Mouse (Mus musculus): ENCODE data around the gene 2010003K11Rik. TPM values are rescaled to one million over a fixed set of nuclear protein-coding genes. Genes with fewer than 3 reads are reported as not detected.

The 2010003K11Rik gene
- not detected in 2 replicates for polyA plus RNA-seq (2021; fragmentation: Nextera tagmentation)
- long read RNA-seq, experiment 1 = 0 reads
- long read RNA-seq, experiment 2 = 0 reads

DNA sequence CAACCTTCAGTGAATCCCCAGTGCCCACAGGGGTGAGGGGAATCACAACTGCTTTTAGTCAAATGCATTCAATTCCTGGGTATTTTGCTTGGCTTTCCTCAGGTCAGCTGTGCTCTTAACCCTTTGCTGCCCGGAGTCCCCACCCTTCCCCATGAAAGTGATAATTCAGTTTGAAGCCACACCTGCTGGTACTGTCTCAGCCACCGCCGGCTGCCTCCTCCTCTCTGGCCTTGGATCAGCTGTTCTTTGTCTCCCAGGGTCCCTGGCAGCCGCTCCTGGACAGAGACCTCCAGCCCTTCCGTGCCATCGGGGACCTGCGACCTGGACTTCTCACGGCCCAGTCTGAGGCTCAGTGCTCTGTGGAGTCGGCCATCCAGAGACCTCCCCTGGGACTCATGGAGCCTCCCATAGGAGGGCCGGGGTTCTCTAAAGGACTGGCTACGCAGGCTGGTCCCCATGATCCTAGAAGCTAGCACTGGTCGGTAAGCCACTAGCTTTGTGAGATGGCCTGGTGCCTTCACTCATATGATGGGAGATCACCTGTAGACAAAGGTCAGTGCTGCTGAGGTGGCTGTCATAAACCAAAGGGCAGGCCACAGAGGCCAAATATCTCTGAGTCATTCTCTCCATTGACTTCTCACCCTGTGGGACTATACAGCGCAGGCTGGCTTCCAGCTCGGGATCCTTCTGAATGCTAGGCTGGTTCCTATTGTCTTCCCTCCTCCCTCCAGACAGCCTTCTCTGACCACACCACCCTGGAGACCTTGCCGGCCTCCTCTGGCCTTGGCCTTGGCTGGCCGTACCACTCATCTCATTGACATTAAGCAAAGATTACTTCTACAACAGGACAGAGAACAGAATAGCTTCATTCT lies at the start of gene 2010003K11Rik:
Gene 2010003K11Rik, minus strand, starts transcription at position 522 of the 872 bp plus-strand sequence.

DNA sequence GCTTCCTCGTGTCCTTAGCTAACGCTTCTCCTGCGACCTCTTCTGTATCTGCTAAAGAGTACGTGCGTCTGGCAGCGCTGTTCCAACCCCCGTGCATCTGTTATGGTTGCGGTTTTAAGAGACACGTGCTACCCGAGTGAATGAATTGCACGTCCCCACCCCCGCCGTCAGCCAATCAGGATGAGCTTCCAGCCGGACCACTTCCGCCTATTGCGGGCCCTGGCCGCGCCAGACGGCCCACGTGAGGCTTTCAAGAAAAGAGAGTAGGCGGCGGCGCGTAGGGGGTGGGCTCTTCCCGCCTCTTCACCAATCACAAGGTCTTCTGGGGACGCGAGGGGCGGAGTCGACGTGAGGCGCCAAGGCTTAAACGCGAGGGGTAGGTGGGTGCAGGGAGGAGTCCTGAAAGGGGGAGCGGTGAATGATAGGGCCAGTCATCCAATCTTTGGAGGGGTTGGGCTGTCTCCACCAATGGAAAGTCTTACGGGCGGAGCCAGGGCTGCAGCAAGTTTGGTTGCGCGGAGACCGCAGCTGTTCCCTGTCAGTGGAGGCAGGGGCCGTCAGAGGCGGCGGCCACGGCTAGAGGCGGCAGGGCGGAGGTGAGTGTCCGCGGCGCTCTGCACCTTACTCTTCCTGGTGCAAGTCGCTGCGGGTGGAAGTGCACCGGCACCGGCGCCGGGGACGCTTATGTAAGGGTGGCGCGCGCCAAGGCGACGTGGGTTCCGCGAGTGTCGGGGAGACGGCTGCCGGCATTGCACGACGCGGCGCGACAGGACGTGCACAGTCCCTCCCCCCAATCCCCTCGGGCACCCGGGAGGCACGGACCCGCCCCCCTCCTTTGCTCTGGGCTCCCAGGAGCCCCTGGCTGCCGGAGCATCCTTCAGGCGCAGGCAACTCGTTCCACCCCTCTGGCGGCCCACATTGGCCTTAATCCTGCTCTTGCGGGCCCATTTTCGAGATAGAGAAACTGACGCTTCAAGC lies 11.9 kb upstream of the 2010003K11Rik start, which contains the start of gene Pcx:
Gene Pcx, plus strand, starts transcription at position 487 of the 978 bp plus-strand sequence.

DNA sequence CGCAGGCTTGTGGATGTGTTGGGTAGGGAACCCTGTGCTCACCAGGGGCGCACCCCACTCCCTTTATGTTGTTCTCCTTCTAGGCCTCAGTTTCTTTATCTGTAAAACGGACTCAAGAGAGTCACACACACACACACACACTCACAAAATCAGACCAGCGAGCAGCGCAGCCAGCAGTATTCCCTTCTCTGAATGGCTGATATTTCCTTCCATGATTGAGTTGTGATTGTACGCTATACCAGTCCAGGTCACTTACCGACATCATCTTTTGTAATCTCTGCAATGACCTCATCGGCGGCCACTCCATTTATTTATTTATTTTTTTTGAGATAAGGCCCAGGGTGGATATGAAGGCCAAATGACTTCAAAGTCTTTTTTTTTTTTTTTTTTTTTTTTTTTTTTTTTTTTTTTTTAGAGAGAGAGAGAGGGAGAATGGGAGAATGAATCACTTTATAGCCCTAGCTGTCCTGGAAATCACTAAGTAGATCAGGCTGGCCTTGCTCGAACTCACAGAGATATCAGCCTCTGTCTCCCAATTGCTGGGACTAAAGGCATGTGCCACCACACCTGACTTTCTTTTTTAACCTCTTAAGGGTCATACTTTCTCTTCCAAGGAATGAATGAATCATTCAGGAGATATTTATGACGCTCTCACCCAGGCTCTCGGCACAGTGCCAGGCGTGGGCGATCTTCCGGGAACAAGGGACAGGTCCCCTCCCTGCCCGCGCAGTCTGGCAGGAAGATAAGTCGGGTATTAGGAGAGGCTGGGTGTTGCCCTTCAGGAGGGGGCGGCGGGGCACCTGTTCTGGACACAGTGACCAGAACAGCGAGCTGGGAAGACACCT lies 20.8 kb downstream of the 2010003K11Rik start, which contains the start of gene Syt12:
Gene Syt12, minus strand, starts transcription at position 103 of the 845 bp plus-strand sequence.

Other genes starting within 250 kb of the 2010003K11Rik start
- 4.5 and 4.9 TPM in 2 replicates for gene Ssh3, start 229.4 kb downstream of the 2010003K11Rik start, polyA plus RNA-seq (2021; fragmentation: Nextera tagmentation)
- gene Ankrd13d, start 215.4 kb downstream of the 2010003K11Rik start, polyA plus RNA-seq (2021; fragmentation: Nextera tagmentation) = 37.6 and 39.0 TPM in 2 replicates
- 53.7 and 55.0 TPM in 2 replicates for gene Grk2, start 192.4 kb downstream of the 2010003K11Rik start, polyA plus RNA-seq (2021; fragmentation: Nextera tagmentation)
- gene Kdm2a, start 100.3 kb downstream of the 2010003K11Rik start, polyA plus RNA-seq (2021; fragmentation: Nextera tagmentation) = 13.0 and 15.2 TPM in 2 replicates
- gene Rhod, start 59.2 kb downstream of the 2010003K11Rik start, polyA plus RNA-seq (2021; fragmentation: Nextera tagmentation) = 0.80 and 2.6 TPM in 2 replicates
- gene Syt12, start 21.1 kb downstream of the 2010003K11Rik start, polyA plus RNA-seq (2021; fragmentation: Nextera tagmentation) = 15.0 and 15.7 TPM in 2 replicates
- 21.2 TPM in 2 replicates for gene Pcx, start 11.9 kb upstream of the 2010003K11Rik start, polyA plus RNA-seq (2021; fragmentation: Nextera tagmentation)
- gene Lrfn4, start 117.1 kb upstream of the 2010003K11Rik start, polyA plus RNA-seq (2021; fragmentation: Nextera tagmentation) = 1.8 and 2.0 TPM in 2 replicates
- 38.5 and 45.4 TPM in 2 replicates for gene Rce1, start 127.1 kb upstream of the 2010003K11Rik start, polyA plus RNA-seq (2021; fragmentation: Nextera tagmentation)
- gene Gm960, start 200.1 kb upstream of the 2010003K11Rik start, polyA plus RNA-seq (2021; fragmentation: Nextera tagmentation) = 2.7 and 3.9 TPM in 2 replicates
- 53.6 and 65.0 TPM in 2 replicates for gene Sptbn2, start 212.6 kb upstream of the 2010003K11Rik start, polyA plus RNA-seq (2021; fragmentation: Nextera tagmentation)